Mouse (Mus musculus) intestine, embryonic 16.5 days (tissue): ENCODE data around the gene Teddm1a. TPM values are rescaled to one million over a fixed set of nuclear protein-coding genes. Genes with fewer than 3 reads are reported as not detected.
"Not testable (repeated sequence)": the region's sequence is repeated elsewhere in the genome, so short reads cannot be mapped to it uniquely, and the experiment has no call there.

Experiments
- ATAC-seq: fragments of 200-750 bp; cut with Nextera tagmentation; 2 replicates; pipeline ENCODE4 v1.8.0; 2017; ENCODE audit warnings: moderate TSS enrichment, moderate library complexity
- H3K27ac ChIP-seq: fragments of 300-500 bp; sonication (generic); 2 replicates; pipeline ENCODE4 v1.5.1; 2014; ENCODE audit warnings: mild to moderate bottlenecking, low read length
- H3K27me3 ChIP-seq: fragments of 300-500 bp; sonication (generic); replicated peaks from 2 replicates; pipeline ENCODE4 v1.6.1; 2014; ENCODE audit warnings: low read length, control low read depth, mixed read lengths; ENCODE audit not compliant: control insufficient read depth, insufficient read depth
- H3K36me3 ChIP-seq: fragments of 300-500 bp; sonication (generic); 2 replicates; pipeline ENCODE4 v1.6.1; 2014; ENCODE audit warnings: low read length, control low read depth; ENCODE audit not compliant: control insufficient read depth, insufficient read depth
- H3K4me1 ChIP-seq: fragments of 300-500 bp; sonication (generic); 2 replicates; pipeline ENCODE4 v1.6.1; 2014; ENCODE audit warnings: low read length, control low read depth, mixed read lengths; ENCODE audit not compliant: control insufficient read depth, insufficient read depth
- H3K4me2 ChIP-seq: fragments of 300-500 bp; sonication (generic); 2 replicates; pipeline ENCODE4 v1.6.1; 2014; ENCODE audit warnings: low read depth, low read length, control low read depth
- H3K4me3 ChIP-seq: fragments of 300-500 bp; sonication (generic); 2 replicates; pipeline ENCODE4 v1.5.1; 2014; ENCODE audit warnings: mild to moderate bottlenecking, low read length
- H3K9ac ChIP-seq: fragments of 300-500 bp; sonication (generic); 2 replicates; pipeline ENCODE4 v1.6.1; 2014; ENCODE audit warnings: low read depth, low read length
- H3K9me3 ChIP-seq: fragments of 300-500 bp; sonication (generic); 2 replicates; pipeline ENCODE4 v1.6.1; 2016; ENCODE audit warnings: low read length, control low read depth; ENCODE audit not compliant: control insufficient read depth
- WGBS: fragments of 180-500 bp; shearing (Covaris S2); extraction: QIAGEN DNeasy Blood & Tissue Kit; methylation state at CpG from one replicate; pipeline ENCODE4 v1.1.7; 2014; 5-methylcytosine and 5-hydroxymethylcytosine counted together
- polyA plus RNA-seq: library from polyadenylated mRNA; unstranded; fragments of >200 nt; fragmentation: Nextera tagmentation; extraction: Ambion mirVana; gene quantifications from 2 replicates; pipeline ENCODE4 v1.2.1, GENCODE M21; 2015

Teddm1a gene
- polyA plus RNA-seq, result not detected in 2 replicates

- Histone ChIP-seq H3K36me3 (no peaks in the 10 kb centered on the region), H3K27me3 (no peaks in the 10 kb centered on the region), H3K9me3 (no peaks in the 10 kb centered on the region), H3K4me2 (no peak within 1 kb of the TSS), H3K4me1 (no peaks in the 10 kb centered on the region), H3K9ac (no peak within 1 kb of the TSS), H3K4me3 (no peak within 1 kb of the TSS), H3K27ac (no peak within 1 kb of the TSS)
- WGBS, result 60% methylated on average over 4 of the region's 4 CpGs
- ATAC-seq, result no peak
Measured at GRCm38 (mm10) chr1:153891442-153891841, at the start of gene Teddm1a. TSS of gene Teddm1a (plus strand) at chr1:153891742.

- Histone ChIP-seq H3K4me2 (no peak overlapping the region), H3K36me3 (no peaks in the 10 kb centered on the region), H3K9ac (no peak overlapping the region), H3K27ac (no peak overlapping the region), H3K4me3 (no peak overlapping the region), H3K9me3 (no peaks in the 10 kb centered on the region), H3K27me3 (no peaks in the 10 kb centered on the region), H3K4me1 (no peaks in the 10 kb centered on the region)
- 83% methylated on average over 11 of the region's 11 CpGs for WGBS
- no peak for ATAC-seq
Measured at GRCm38 (mm10) chr1:153842121-153842740, 49.3 kb upstream of the Teddm1a start.

- no peak for ATAC-seq
Measured at GRCm38 (mm10) chr1:153844042-153844441, 47.5 kb upstream of the Teddm1a start, which contains the start of gene Rgsl1. TSS of gene Rgsl1 (minus strand) at chr1:153844142.

GRCm38 (mm10) chr1:153846420-153846819 lies 45.1 kb upstream of the Teddm1a start:
- 79% methylated on average over 7 of the region's 7 CpGs for WGBS

More at GRCm38 (mm10) chr1:153844042-153844441, 47.5 kb upstream of the Teddm1a start, which contains the start of gene Rgsl1:
- H3K4me2 ChIP-seq, result no peak within 1 kb of the TSS
- 98% methylated on average over 8 of the region's 8 CpGs for WGBS
- H3K4me3 ChIP-seq, result no peak within 1 kb of the TSS
- no peak within 1 kb of the TSS for H3K9ac ChIP-seq
- H3K27me3 ChIP-seq, result no peaks in the 10 kb centered on the region
- no peaks in the 10 kb centered on the region for H3K36me3 ChIP-seq
- H3K4me1 ChIP-seq, result no peaks in the 10 kb centered on the region
- no peak within 1 kb of the TSS for H3K27ac ChIP-seq
- no peaks in the 10 kb centered on the region for H3K9me3 ChIP-seq

GRCm38 (mm10) chr1:153846867-153847266 lies 44.7 kb upstream of the Teddm1a start:
- Histone ChIP-seq H3K27me3 (no peaks in the 10 kb centered on the region), H3K4me3 (no peak overlapping the region), H3K9ac (no peak overlapping the region), H3K4me1 (no peaks in the 10 kb centered on the region), H3K4me2 (no peak overlapping the region), H3K9me3 (no peaks in the 10 kb centered on the region), H3K36me3 (no peaks in the 10 kb centered on the region), H3K27ac (no peak overlapping the region)
- no peak for ATAC-seq
- 19% methylated on average over 6 of the region's 6 CpGs for WGBS

More at GRCm38 (mm10) chr1:153846420-153846819, 45.1 kb upstream of the Teddm1a start:
- no peaks in the 10 kb centered on the region for H3K9me3 ChIP-seq
- H3K9ac ChIP-seq, result no peak overlapping the region
- no peak for ATAC-seq
- no peak overlapping the region for H3K27ac ChIP-seq
- no peak overlapping the region for H3K4me3 ChIP-seq
- no peaks in the 10 kb centered on the region for H3K4me1 ChIP-seq
- no peak overlapping the region for H3K4me2 ChIP-seq
- H3K36me3 ChIP-seq, result no peaks in the 10 kb centered on the region
- no peaks in the 10 kb centered on the region for H3K27me3 ChIP-seq

- WGBS, result 70% methylated on average over 7 of the region's 7 CpGs
- not testable (repeated sequence) for H3K4me3 ChIP-seq, H3K27ac ChIP-seq, H3K4me2 ChIP-seq, H3K4me1 ChIP-seq, H3K27me3 ChIP-seq, H3K36me3 ChIP-seq, H3K9ac ChIP-seq, H3K9me3 ChIP-seq, ATAC-seq
Measured at GRCm38 (mm10) chr1:153852696-153853095, 38.8 kb upstream of the Teddm1a start.

- H3K9me3 ChIP-seq, result no peaks in the 10 kb centered on the region
- H3K27me3 ChIP-seq, result no peaks in the 10 kb centered on the region
- no peak for ATAC-seq
- no peak overlapping the region for H3K4me3 ChIP-seq
- H3K27ac ChIP-seq, result no peak overlapping the region
- H3K4me1 ChIP-seq, result no peaks in the 10 kb centered on the region
- no peak overlapping the region for H3K4me2 ChIP-seq
- no peaks in the 10 kb centered on the region for H3K36me3 ChIP-seq
- 78% methylated on average over 8 of the region's 8 CpGs for WGBS
- H3K9ac ChIP-seq, result no peak overlapping the region
Measured at GRCm38 (mm10) chr1:153855946-153856345, 35.6 kb upstream of the Teddm1a start.

- H3K9me3 ChIP-seq, result no peaks in the 10 kb centered on the region
- no peaks in the 10 kb centered on the region for H3K36me3 ChIP-seq
- ATAC-seq, result no peak
- H3K9ac ChIP-seq, result no peak within 1 kb of the TSS
- H3K27ac ChIP-seq, result no peak within 1 kb of the TSS
- H3K4me1 ChIP-seq, result no peaks in the 10 kb centered on the region
- WGBS, result 80% methylated on average over 6 of the region's 6 CpGs
- H3K27me3 ChIP-seq, result no peaks in the 10 kb centered on the region
- H3K4me3 ChIP-seq, result no peak within 1 kb of the TSS
- no peak within 1 kb of the TSS for H3K4me2 ChIP-seq
Measured at GRCm38 (mm10) chr1:153874045-153874444, 17.5 kb upstream of the Teddm1a start, which contains the start of gene Teddm1b. TSS of gene Teddm1b (plus strand) at chr1:153874345.

GRCm38 (mm10) chr1:153880391-153880790 lies 11.2 kb upstream of the Teddm1a start:
- H3K4me2 ChIP-seq, H3K27ac ChIP-seq, H3K4me3 ChIP-seq, ATAC-seq, H3K27me3 ChIP-seq, H3K4me1 ChIP-seq, H3K36me3 ChIP-seq, H3K9me3 ChIP-seq, H3K9ac ChIP-seq: not testable (repeated sequence)
- 94% methylated on average over 17 of the region's 17 CpGs for WGBS
